Mouse (Mus musculus) neural tube, embryonic 14.5 days (tissue): Measurements from ENCODE around the gene Slain2. TPM values are rescaled to one million over a fixed set of nuclear protein-coding genes. Genes with fewer than 3 reads are reported as not detected.

Source experiments
- ATAC-seq: fragments of 200-750 bp; cut with Nextera tagmentation; 2 replicates; pipeline ENCODE4 v1.8.0; 2017; ENCODE audit warnings: low read depth, mild to moderate bottlenecking, moderate TSS enrichment, moderate library complexity
- H3K27ac ChIP-seq: fragments of 300-500 bp; sonication (generic); 2 replicates; pipeline ENCODE4 v1.5.1; 2014; ENCODE audit warnings: low read depth, mild to moderate bottlenecking, control low read depth, low read length, moderate library complexity, mixed read lengths
- H3K27me3 ChIP-seq: fragments of 300-500 bp; sonication (generic); 2 replicates; pipeline ENCODE4 v1.6.1; 2014; ENCODE audit warnings: low read length; ENCODE audit not compliant: control insufficient read depth, insufficient read depth
- H3K36me3 ChIP-seq: fragments of 300-500 bp; sonication (generic); 2 replicates; pipeline ENCODE4 v1.6.1; 2014; ENCODE audit warnings: low read length, mixed read lengths; ENCODE audit not compliant: control insufficient read depth, insufficient read depth
- H3K4me1 ChIP-seq: fragments of 300-500 bp; sonication (generic); 2 replicates; pipeline ENCODE4 v1.6.1; 2014; ENCODE audit warnings: low read length; ENCODE audit not compliant: control insufficient read depth, insufficient read depth
- H3K4me2 ChIP-seq: fragments of 300-500 bp; sonication (generic); 2 replicates; pipeline ENCODE4 v1.6.1; 2014; ENCODE audit warnings: mild to moderate bottlenecking, low read depth, low read length, control low read depth
- H3K4me3 ChIP-seq: fragments of 300-500 bp; sonication (generic); 2 replicates; pipeline ENCODE4 v1.5.1; 2014; ENCODE audit warnings: low read depth, low read length, control low read depth, mixed read lengths
- H3K9ac ChIP-seq: fragments of 300-500 bp; sonication (generic); replicated peaks from 2 replicates; pipeline ENCODE4 v1.6.1; 2014; ENCODE audit warnings: low read depth, mild to moderate bottlenecking, control low read depth, low read length, mixed read lengths
- H3K9me3 ChIP-seq: fragments of 300-500 bp; sonication (generic); 2 replicates; pipeline ENCODE4 v1.6.1; 2016; ENCODE audit warnings: low read length; ENCODE audit not compliant: control insufficient read depth
- WGBS: fragments of 180-500 bp; shearing (Covaris S2); extraction: QIAGEN DNeasy Blood & Tissue Kit; methylation state at CpG from one replicate; pipeline ENCODE4 v1.1.7; 2014; 5-methylcytosine and 5-hydroxymethylcytosine counted together
- polyA plus RNA-seq: library from polyadenylated mRNA; unstranded; fragments of >200 nt; fragmentation: Nextera tagmentation; extraction: Ambion mirVana; gene quantifications from 2 replicates; pipeline ENCODE4 v1.2.1, GENCODE M21; 2014

Slain2 gene
- polyA plus RNA-seq, 1 experiment from 2014 or later = 22.3 TPM

DNA sequence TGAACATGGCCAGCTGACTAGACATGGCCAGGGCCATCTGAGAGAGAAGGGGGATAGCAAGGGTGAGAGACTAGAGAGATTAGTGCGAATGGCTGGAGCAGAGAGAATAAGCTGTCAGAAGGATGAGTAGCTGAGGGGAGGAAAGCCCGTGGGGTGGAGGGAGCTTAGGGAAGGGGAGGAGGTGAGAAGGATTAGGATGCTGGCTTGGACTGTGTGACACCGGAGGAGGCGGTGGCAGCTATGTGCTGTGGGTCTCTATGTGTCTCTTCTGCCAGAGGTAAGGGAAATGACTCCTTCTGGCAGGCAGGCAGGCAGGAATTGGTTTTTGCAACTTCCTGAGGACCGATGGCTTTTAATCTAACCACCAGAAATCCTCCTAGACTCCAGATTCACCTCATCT is 34.4 kb upstream of the Slain2 start:
- Histone ChIP-seq H3K9ac (no peak overlapping the region), H3K36me3 (no peaks in the 10 kb centered on the region), H3K9me3 (no peaks in the 10 kb centered on the region), H3K4me2 (no peak overlapping the region), H3K27ac (no peak overlapping the region), H3K4me1 (no peaks in the 10 kb centered on the region), H3K4me3 (no peak overlapping the region), H3K27me3 (no peaks in the 10 kb centered on the region)
- ATAC-seq = no peak
- 51% methylated on average over 5 of the region's 5 CpGs for WGBS

DNA sequence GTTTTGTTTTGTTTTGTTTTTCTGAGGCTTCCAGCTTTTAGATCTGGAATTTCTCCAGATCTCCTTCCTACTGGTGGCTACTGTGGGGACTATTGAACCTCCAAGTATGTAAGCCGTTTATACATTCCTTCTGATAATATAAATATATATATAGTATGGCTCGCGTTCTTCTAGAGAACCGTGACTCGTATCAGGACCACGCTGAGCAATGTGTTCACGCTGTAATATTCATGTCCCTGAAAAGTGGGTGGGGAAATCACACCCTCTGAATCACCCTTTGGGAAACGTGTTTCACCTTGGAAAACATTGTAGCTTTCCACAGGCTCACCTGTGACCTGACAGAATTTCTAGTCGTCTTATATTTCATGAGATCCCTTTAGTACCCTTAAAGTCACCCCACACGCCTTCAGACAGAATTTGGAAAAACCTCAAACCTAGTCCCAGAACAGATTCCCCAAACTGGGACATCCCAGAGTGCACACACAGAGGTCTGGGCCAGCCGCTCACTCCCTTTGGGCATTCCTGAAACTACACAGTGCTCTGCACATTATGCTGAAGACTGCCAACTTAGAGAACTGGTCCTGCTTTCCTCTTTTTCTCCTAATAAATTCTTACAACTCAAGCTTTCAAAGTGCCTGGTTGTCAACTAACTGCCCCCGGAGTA is 32.2 kb upstream of the Slain2 start:
- H3K27me3 ChIP-seq = no peaks in the 10 kb centered on the region
- WGBS = 90% methylated on average over 12 of the region's 12 CpGs
- no peaks in the 10 kb centered on the region for H3K36me3 ChIP-seq
- ATAC-seq = no peak
- H3K9ac ChIP-seq = no peak overlapping the region
- no peak overlapping the region for H3K4me2 ChIP-seq
- H3K4me1 ChIP-seq = no peaks in the 10 kb centered on the region
- no peak overlapping the region for H3K4me3 ChIP-seq
- no peaks in the 10 kb centered on the region for H3K9me3 ChIP-seq
- H3K27ac ChIP-seq = no peak overlapping the region

DNA sequence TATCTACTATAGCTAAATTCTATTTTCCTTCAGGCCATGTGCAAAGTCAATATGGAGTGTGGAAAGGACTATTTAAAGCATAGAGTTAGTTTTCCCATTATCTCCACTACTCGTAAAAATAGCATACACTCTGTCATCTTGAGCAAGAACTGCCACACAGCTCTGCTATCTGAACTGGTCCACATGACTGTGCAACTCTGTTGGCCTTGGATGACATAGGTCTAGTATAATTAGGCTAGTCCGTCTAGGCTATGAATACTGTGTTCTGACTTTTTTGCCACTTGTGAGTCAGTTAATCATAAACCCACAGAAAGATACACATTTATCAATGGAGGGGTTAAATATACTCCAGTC is 31.7 kb upstream of the Slain2 start:
- H3K4me3 ChIP-seq = no peak overlapping the region
- no peaks in the 10 kb centered on the region for H3K27me3 ChIP-seq
- no peak for ATAC-seq
- H3K4me1 ChIP-seq = peaks cover 3% of the 10 kb centered on the region; the same call in 1 of the 2 replicates
- no peaks in the 10 kb centered on the region for H3K36me3 ChIP-seq
- no peak overlapping the region for H3K9ac ChIP-seq
- WGBS = 83% methylated on average over 2 of the region's 2 CpGs
- no peak overlapping the region for H3K4me2 ChIP-seq
- no peak overlapping the region for H3K27ac ChIP-seq
- no peaks in the 10 kb centered on the region for H3K9me3 ChIP-seq

DNA sequence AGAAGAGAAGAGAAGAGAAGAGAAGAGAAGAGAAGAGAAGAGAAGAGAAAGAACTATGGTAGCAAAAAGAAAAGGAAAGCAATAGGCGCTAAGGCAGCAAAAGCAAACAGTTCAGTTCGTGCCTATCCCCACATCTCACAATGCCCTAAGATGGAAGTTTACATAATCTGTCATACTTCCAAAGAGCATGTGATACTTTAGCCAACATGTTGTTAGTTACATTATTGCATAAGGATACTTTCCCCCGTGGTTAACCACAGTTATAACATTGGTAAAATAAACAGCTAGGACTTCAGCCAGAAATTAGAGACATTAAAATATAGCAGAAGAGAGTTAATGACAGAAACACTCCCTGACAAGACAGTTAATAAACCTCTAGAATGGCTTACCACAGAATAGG is 30.4 kb upstream of the Slain2 start:
- Histone ChIP-seq H3K36me3 (no peaks in the 10 kb centered on the region), H3K4me1 (peaks cover 8% of the 10 kb centered on the region; the same call in 1 of the 2 replicates), H3K27me3 (no peaks in the 10 kb centered on the region), H3K4me3 (no peak overlapping the region), H3K9me3 (no peaks in the 10 kb centered on the region), H3K27ac (no peak overlapping the region), H3K4me2 (no peak overlapping the region), H3K9ac (no peak overlapping the region)
- WGBS = 89% methylated on average over 3 of the region's 3 CpGs
- ATAC-seq = no peak

DNA sequence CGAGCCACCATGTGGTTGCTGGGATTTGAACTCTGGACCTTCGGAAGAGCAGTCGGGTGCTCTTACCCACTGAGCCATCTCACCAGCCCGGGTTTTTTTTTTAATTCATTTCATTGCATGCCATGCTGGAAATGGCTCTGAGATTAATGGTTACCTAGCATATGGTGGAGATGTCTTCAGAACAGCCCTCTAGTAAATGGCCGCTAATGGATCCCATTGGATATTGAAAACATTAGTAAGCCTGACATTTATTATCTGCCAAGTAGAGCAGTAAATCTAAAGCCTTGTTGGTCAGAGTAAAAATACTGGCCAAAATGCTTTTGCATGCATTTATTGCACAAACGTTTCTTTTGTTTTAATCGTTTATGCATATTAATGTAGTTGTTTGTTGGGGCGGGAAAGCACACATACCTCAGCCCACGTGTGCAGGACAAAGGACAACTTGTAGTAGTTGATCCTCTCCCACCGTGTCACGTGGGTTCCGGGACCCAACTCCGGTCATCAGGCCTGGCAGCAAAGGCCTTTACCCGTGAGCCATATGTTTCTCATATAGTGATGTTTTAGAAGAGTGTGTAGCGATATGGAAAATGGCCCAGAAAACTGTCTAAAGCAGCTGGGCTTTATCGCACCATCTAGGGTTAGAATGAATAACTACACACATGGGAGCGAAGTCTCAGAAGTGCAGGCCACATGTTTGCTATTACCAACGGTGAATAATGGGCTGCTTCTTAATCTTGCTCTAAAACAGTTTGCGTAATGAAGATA is 27.5 kb upstream of the Slain2 start:
- no peak overlapping the region for H3K9ac ChIP-seq
- no peak overlapping the region for H3K4me3 ChIP-seq
- peaks cover 8% of the 10 kb centered on the region; the same call in 1 of the 2 replicates for H3K4me1 ChIP-seq
- ATAC-seq = peak; percentile 77
- no peaks in the 10 kb centered on the region for H3K36me3 ChIP-seq
- no peaks in the 10 kb centered on the region for H3K9me3 ChIP-seq
- peak overlapping the region; percentile 39; the same call in 1 of the 2 replicates for H3K27ac ChIP-seq
- no peaks in the 10 kb centered on the region for H3K27me3 ChIP-seq
- WGBS = 46% methylated on average over 18 of the region's 19 CpGs
- no peak overlapping the region for H3K4me2 ChIP-seq

DNA sequence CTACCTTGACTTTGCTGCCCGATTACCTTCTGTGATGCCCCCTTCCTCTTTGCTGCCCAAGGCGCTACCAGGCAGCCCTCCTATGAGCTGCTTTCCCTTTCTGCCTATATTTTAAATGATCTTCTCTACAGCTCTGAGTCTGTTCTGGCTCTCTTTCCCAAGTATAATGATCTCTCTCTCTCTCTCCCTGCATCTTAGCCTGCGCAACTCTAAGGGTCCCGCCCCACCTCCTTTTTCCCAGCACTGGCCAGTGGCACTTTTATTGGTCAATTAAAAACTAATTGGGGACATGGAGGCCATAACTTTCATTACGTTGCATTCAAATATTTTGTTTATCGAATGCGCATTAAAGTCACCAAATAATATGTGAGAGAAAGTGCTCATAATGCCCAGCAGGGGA is 25.8 kb upstream of the Slain2 start:
- no peaks in the 10 kb centered on the region for H3K27me3 ChIP-seq
- H3K27ac ChIP-seq = no peak overlapping the region
- ATAC-seq = no peak
- H3K9me3 ChIP-seq = no peaks in the 10 kb centered on the region
- 80% methylated on average over 7 of the region's 7 CpGs for WGBS
- no peak overlapping the region for H3K4me3 ChIP-seq
- no peak overlapping the region for H3K4me2 ChIP-seq
- H3K36me3 ChIP-seq = no peaks in the 10 kb centered on the region
- H3K9ac ChIP-seq = no peak overlapping the region
- peaks cover 8% of the 10 kb centered on the region; the same call in 1 of the 2 replicates for H3K4me1 ChIP-seq

DNA sequence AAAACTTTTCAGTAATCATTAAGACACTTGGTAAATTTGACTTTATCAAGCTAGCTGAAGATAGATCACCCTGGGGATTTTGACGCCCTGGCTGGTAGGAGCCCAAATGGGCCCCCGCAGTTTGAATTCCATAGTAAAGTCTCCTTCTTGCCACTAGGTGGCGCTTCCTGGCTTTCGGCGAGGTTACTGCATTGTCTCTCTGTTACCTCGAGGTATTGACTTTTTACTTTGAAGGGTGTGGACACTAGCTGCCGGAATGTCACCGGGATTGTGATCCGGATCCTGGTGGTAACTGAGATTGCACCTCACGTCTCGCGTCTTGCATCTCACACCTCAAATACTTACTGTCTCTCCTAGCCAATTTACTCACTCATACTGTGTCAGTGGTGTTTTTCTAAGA is 22.6 kb upstream of the Slain2 start:
- WGBS = 6% methylated on average over 12 of the region's 12 CpGs
- Histone ChIP-seq H3K9ac (no peak overlapping the region), H3K4me3 (no peak overlapping the region), H3K4me1 (peaks cover 8% of the 10 kb centered on the region; the same call in 1 of the 2 replicates), H3K27ac (no peak overlapping the region), H3K9me3 (no peaks in the 10 kb centered on the region), H3K27me3 (no peaks in the 10 kb centered on the region), H3K36me3 (no peaks in the 10 kb centered on the region), H3K4me2 (no peak overlapping the region)
- peak; percentile 48 for ATAC-seq

DNA sequence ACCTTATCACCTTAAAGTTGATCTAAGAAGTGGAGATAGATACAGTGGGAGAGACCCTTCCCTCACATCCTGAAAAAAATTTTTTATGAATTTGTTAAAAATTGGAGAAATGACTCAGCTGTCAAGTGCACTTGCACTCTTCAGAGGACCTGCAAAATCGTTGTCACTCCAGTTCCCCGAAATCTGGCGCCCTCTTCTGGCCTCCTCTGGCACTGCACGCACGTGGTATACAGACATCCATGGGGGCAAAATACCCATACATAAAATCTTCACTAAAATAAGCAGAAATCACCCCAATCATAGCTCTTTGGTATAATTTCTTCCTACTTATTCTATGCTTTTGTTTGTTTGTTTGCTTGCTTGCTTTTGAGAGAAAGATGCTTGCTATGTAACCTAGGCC is 20.1 kb upstream of the Slain2 start:
- ATAC-seq = no peak
- WGBS = 67% methylated on average over 5 of the region's 5 CpGs

DNA sequence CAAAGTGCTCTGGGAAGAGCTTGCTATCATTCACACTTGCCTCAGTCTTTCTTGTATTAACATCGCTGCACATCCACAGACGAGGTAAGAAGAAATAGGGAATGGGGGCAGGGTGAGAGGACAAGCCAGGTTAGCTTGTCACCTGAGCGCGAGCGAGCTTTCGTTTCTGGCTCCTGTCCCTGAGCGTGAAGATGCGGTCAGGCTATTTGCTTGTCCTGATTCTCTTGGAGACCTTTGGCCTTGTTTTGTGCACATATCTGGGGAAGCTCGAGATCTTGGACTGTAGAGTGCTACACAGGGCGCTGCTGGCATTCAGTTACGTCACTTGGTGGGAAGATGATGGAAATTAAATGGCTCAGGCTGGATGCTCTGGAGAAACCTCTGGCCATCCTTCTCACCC is 18.8 kb upstream of the Slain2 start:
- Histone ChIP-seq H3K9ac (no peak overlapping the region), H3K27me3 (no peaks in the 10 kb centered on the region), H3K4me2 (no peak overlapping the region), H3K36me3 (no peaks in the 10 kb centered on the region), H3K4me3 (no peak overlapping the region), H3K9me3 (no peaks in the 10 kb centered on the region), H3K27ac (no peak overlapping the region), H3K4me1 (no peaks in the 10 kb centered on the region)
- WGBS = 91% methylated on average over 11 of the region's 11 CpGs
- no peak for ATAC-seq

More for the DNA sequence above, 20.1 kb upstream of the Slain2 start:
- no peak overlapping the region for H3K4me2 ChIP-seq
- no peaks in the 10 kb centered on the region for H3K27me3 ChIP-seq
- no peaks in the 10 kb centered on the region for H3K36me3 ChIP-seq
- no peak overlapping the region for H3K9ac ChIP-seq
- no peak overlapping the region for H3K4me3 ChIP-seq
- no peaks in the 10 kb centered on the region for H3K9me3 ChIP-seq
- no peak overlapping the region for H3K27ac ChIP-seq
- no peaks in the 10 kb centered on the region for H3K4me1 ChIP-seq
